Mouse (Mus musculus) stomach, postnatal 0 days (tissue): ENCODE results near the gene Sgk2. TPM values are rescaled to one million over a fixed set of nuclear protein-coding genes. Genes with fewer than 3 reads are reported as not detected.

Source experiments
- ATAC-seq: fragments of 200-750 bp; cut with Nextera tagmentation; 2 replicates; pipeline ENCODE4 v1.8.0; 2017; ENCODE audit not compliant: low FRiP score, low TSS enrichment
- DNase-seq: peaks from one replicate; pipeline ENCODE4 v3.0.0-alpha.2; 2016; ENCODE audit warnings: low spot score
- H3K27ac ChIP-seq: fragments of 300-500 bp; sonication (generic); replicated peaks from 2 replicates; pipeline ENCODE4 v1.5.1; 2014; ENCODE audit warnings: mild to moderate bottlenecking, control low read depth
- H3K27me3 ChIP-seq: fragments of 300-500 bp; sonication (generic); 2 replicates; pipeline ENCODE4 v1.6.1; 2014; ENCODE audit warnings: low read length; ENCODE audit not compliant: control insufficient read depth, insufficient read depth
- H3K36me3 ChIP-seq: fragments of 300-500 bp; sonication (generic); 2 replicates; pipeline ENCODE4 v1.6.1; 2014; ENCODE audit warnings: low read length, mixed read lengths; ENCODE audit not compliant: control insufficient read depth, insufficient read depth
- H3K4me1 ChIP-seq: fragments of 300-500 bp; sonication (generic); replicated peaks from 2 replicates; pipeline ENCODE4 v1.6.1; 2014; ENCODE audit warnings: antibody characterized with exemption; ENCODE audit not compliant: control insufficient read depth, insufficient read depth
- H3K4me2 ChIP-seq: fragments of 300-500 bp; sonication (generic); replicated peaks from 2 replicates; pipeline ENCODE4 v1.6.1; 2014; ENCODE audit warnings: low read depth, mild to moderate bottlenecking, control low read depth, moderate library complexity
- H3K4me3 ChIP-seq: fragments of 300-500 bp; sonication (generic); 2 replicates; pipeline ENCODE4 v1.5.1; 2014; ENCODE audit warnings: low read depth, low read length, control low read depth
- H3K9ac ChIP-seq: fragments of 300-500 bp; sonication (generic); 2 replicates; pipeline ENCODE4 v1.6.1; 2014; ENCODE audit warnings: mild to moderate bottlenecking, low read length, control low read depth, mixed read lengths
- H3K9me3 ChIP-seq: fragments of 300-500 bp; sonication (generic); 2 replicates; pipeline ENCODE4 v1.6.1; 2016; ENCODE audit warnings: low read length; ENCODE audit not compliant: control insufficient read depth
- CTCF ChIP-seq: IDR thresholded peaks from 2 replicates; pipeline ENCODE4 v1.5.1; 2016; ENCODE audit warnings: antibody characterized with exemption, low read depth, mild to moderate bottlenecking, moderate library complexity
- EP300 ChIP-seq: optimal IDR thresholded peaks from 2 replicates; pipeline ENCODE3; 2016; ENCODE audit warnings: antibody characterized with exemption
- WGBS: fragments of 180-500 bp; shearing (Covaris S2); extraction: QIAGEN DNeasy Blood & Tissue Kit; methylation state at CpG from one replicate; pipeline ENCODE4 v1.1.7; 2014; 5-methylcytosine and 5-hydroxymethylcytosine counted together
- polyA plus RNA-seq: library from polyadenylated mRNA; unstranded; fragments of >200 nt; fragmentation: Nextera tagmentation; extraction: Ambion mirVana; gene quantifications from 2 replicates; pipeline ENCODE4 v1.2.1, GENCODE M21; 2015

The Sgk2 gene
- polyA plus RNA-seq, 1 experiment from 2014 or later, result 3.3 TPM

GRCm38 (mm10) chr2:163016916-163017743, 30.0 kb downstream of the Sgk2 start, which contains the start of gene Ift52:
Gene Ift52, plus strand, starts transcription at chr2:163017354.
- ATAC-seq, result peak; percentile 96
- WGBS, result under 1% methylated on average over 57 of the region's 57 CpGs

GRCm38 (mm10) chr2:163031289-163031688, 44.2 kb downstream of the Sgk2 start:
- no peak overlapping the region for H3K9ac ChIP-seq
- H3K4me1 ChIP-seq, result no peaks in the 10 kb centered on the region
- H3K36me3 ChIP-seq, result peaks cover 24% of the 10 kb centered on the region
- no peaks in the 10 kb centered on the region for H3K27me3 ChIP-seq
- no peak overlapping the region for H3K4me2 ChIP-seq
- no peak for TF ChIP-seq EP300
- no peak for TF ChIP-seq CTCF
- no peak overlapping the region for H3K4me3 ChIP-seq
- DNase-seq, result no peak
- H3K27ac ChIP-seq, result no peak overlapping the region
- ATAC-seq, result no peak
- H3K9me3 ChIP-seq, result no peaks in the 10 kb centered on the region
- WGBS, result 89% methylated on average over 5 of the region's 5 CpGs

More at GRCm38 (mm10) chr2:163016916-163017743, 30.0 kb downstream of the Sgk2 start, which contains the start of gene Ift52:
- Histone ChIP-seq H3K9ac (peak within 1 kb of the TSS; percentile 85), H3K27ac (peak within 1 kb of the TSS; percentile 81), H3K4me3 (peak within 1 kb of the TSS; percentile 90), H3K4me2 (peak within 1 kb of the TSS; percentile 71), H3K36me3 (no peaks in the 10 kb centered on the region), H3K9me3 (no peaks in the 10 kb centered on the region), H3K27me3 (no peaks in the 10 kb centered on the region), H3K4me1 (no peaks in the 10 kb centered on the region)
- TF ChIP-seq EP300, result peak; percentile 28
- TF ChIP-seq CTCF, result no peak
- peak; percentile 95 for DNase-seq

GRCm38 (mm10) chr2:163031757-163032156, 44.6 kb downstream of the Sgk2 start:
- Histone ChIP-seq H3K27me3 (no peaks in the 10 kb centered on the region), H3K9ac (no peak overlapping the region), H3K36me3 (peaks cover 24% of the 10 kb centered on the region), H3K27ac (no peak overlapping the region), H3K4me3 (no peak overlapping the region), H3K9me3 (no peaks in the 10 kb centered on the region), H3K4me2 (no peak overlapping the region), H3K4me1 (no peaks in the 10 kb centered on the region)
- WGBS, result 86% methylated on average over 2 of the region's 2 CpGs
- no peak for DNase-seq
- ATAC-seq, result no peak
- TF ChIP-seq CTCF (no peak), EP300 (no peak)

- no peaks in the 10 kb centered on the region for H3K9me3 ChIP-seq
- WGBS, result 67% methylated on average over 4 of the region's 4 CpGs
- ATAC-seq (no peak), DNase-seq (no peak)
- H3K36me3 ChIP-seq, result peaks cover 26% of the 10 kb centered on the region
- H3K4me2 ChIP-seq, result no peak overlapping the region
- no peaks in the 10 kb centered on the region for H3K4me1 ChIP-seq
- TF ChIP-seq CTCF (no peak), EP300 (no peak)
- H3K27ac ChIP-seq, result no peak overlapping the region
- no peak overlapping the region for H3K9ac ChIP-seq
- no peaks in the 10 kb centered on the region for H3K27me3 ChIP-seq
- no peak overlapping the region for H3K4me3 ChIP-seq
Measured at GRCm38 (mm10) chr2:163032622-163033021, 45.5 kb downstream of the Sgk2 start.

- Histone ChIP-seq H3K9ac (no peak overlapping the region), H3K36me3 (peaks cover 32% of the 10 kb centered on the region), H3K4me1 (no peaks in the 10 kb centered on the region), H3K9me3 (no peaks in the 10 kb centered on the region), H3K27me3 (no peaks in the 10 kb centered on the region), H3K27ac (no peak overlapping the region), H3K4me2 (no peak overlapping the region), H3K4me3 (no peak overlapping the region)
- TF ChIP-seq CTCF (no peak), EP300 (no peak)
- 87% methylated on average over 7 of the region's 7 CpGs for WGBS
- ATAC-seq (no peak), DNase-seq (no peak)
Measured at GRCm38 (mm10) chr2:163039940-163040339, 52.8 kb downstream of the Sgk2 start.

GRCm38 (mm10) chr2:163048125-163048524, 61.0 kb downstream of the Sgk2 start:
- TF ChIP-seq EP300, result no peak
- TF ChIP-seq CTCF, result peak; percentile 91
- DNase-seq, result peak; percentile 81
- no peaks in the 10 kb centered on the region for H3K9me3 ChIP-seq
- H3K4me3 ChIP-seq, result no peak overlapping the region
- 5% methylated on average over 10 of the region's 10 CpGs for WGBS
- no peaks in the 10 kb centered on the region for H3K27me3 ChIP-seq
- no peaks in the 10 kb centered on the region for H3K4me1 ChIP-seq
- peak; percentile 39; the same call in 1 of the 2 replicates for ATAC-seq
- peak overlapping the region; percentile 48 for H3K4me2 ChIP-seq
- no peak overlapping the region for H3K9ac ChIP-seq
- H3K27ac ChIP-seq, result no peak overlapping the region
- peaks cover 18% of the 10 kb centered on the region for H3K36me3 ChIP-seq
